Mouse (Mus musculus) CH12.LX (cell line): ENCODE results near the gene Tpk1.

Experiments
- CTCF ChIP-seq, 2 experiments: IDR thresholded peaks in 1 of 2; conservative IDR thresholded peaks in 1 of 2; 2 replicates each; pipeline ENCODE4 v1.5.1; 2011 to 2012; ENCODE audit warnings: low read depth in 2 of 2, low read length in 2 of 2, improper control_type of control experiment in 1 of 2, inconsistent platforms in 1 of 2, mild to moderate bottlenecking in 1 of 2, moderate library complexity in 1 of 2
- KAT2A ChIP-seq: IDR thresholded peaks from 2 replicates; pipeline ENCODE4 v1.6.1; 2012; ENCODE audit warnings: low read length, improper control_type of control experiment, inconsistent platforms; ENCODE audit not compliant: insufficient replicate concordance
- MAX ChIP-seq: IDR thresholded peaks from 2 replicates; pipeline ENCODE4 v1.6.1; 2011; ENCODE audit warnings: low read length, improper control_type of control experiment
- MEF2A ChIP-seq: IDR thresholded peaks from 2 replicates; pipeline ENCODE4 v1.6.1; 2014; ENCODE audit warnings: low read depth, mild to moderate bottlenecking, inconsistent platforms, low read length, improper control_type of control experiment, borderline replicate concordance
- POLR2A ChIP-seq: IDR thresholded peaks from 2 replicates; pipeline ENCODE4 v1.6.1; 2011; ENCODE audit warnings: low read depth, mild to moderate bottlenecking, improper control_type of control experiment, low read length

- TF ChIP-seq CTCF (conservative IDR thresholded peaks at IDR 0.05 in 1 of 2, IDR thresholded peaks at IDR 0.05 in 1 of 2; ENCODE audit: low read depth in 2 of 2, low read length in 2 of 2) (no peak), KAT2A (no peak), MEF2A (no peak), POLR2A (no peak), MAX (no peak)
Measured at GRCm38 (mm10) chr6:43525028-43525427, 141.1 kb downstream of the Tpk1 start.
